Comparison of ENCODE assay signal across 20 mouse cellular contexts in genomic region chr2:125431491-125431890, GRCm38 (mm10).
A peak's percentile ranks its signal among the peaks of the same experiment; 100 is the strongest.
DNase-seq lines count a peak whose midpoint lies in the region; ATAC-seq lines count a peak whose summit lies in the region.
"Had no signal": no experiment of that assay in that cellular context is flagged by ENCODE, and none has a peak within 500 bp of the region (broad histone marks: within the 10 kb centered on the region; RNA-seq: fewer than 3 reads in every experiment).

No protein-coding gene starts in this region.

- H3K27ac ChIP-seq in embryonic facial prominence, embryonic 13.5 days = peak overlapping the region; percentile 8; the same call in 1 of the 2 replicates
- H3K27ac ChIP-seq in limb, embryonic 13.5 days = peak overlapping the region; percentile 58; the same call in 1 of the 2 replicates
- H3K27ac ChIP-seq: forebrain, embryonic 12.5 days; kidney, postnatal 0 days; liver, embryonic 12.5 days had no signal

- H3K9me3 ChIP-seq in embryonic facial prominence, embryonic 13.5 days = no peaks in the 10 kb centered on the region
- peaks cover 9% of the 10 kb centered on the region for H3K9me3 ChIP-seq in limb, embryonic 13.5 days
- H3K9me3 ChIP-seq: forebrain, embryonic 12.5 days; liver, embryonic 12.5 days had no signal

- no peak for DNase-seq in frontal cortex, postnatal 10 days (ENCODE audit: low spot score in 2 of 2)
- peak; percentile 6 to 22 for DNase-seq in layer of hippocampus, postnatal 14 days (ENCODE audit: low spot score in 2 of 2)
- DNase-seq in layer of hippocampus, adult 18-20 months (ENCODE audit: low spot score in 2 of 2) = no peak
- DNase-seq in urinary bladder, postnatal 36 days (ENCODE audit: low spot score in 2 of 2) = no peak
- DNase-seq: cerebellum, postnatal 25 days; heart, adult 18-20 months; heart, postnatal 36 days; kidney, adult 18-20 months; left cerebral cortex, postnatal 4 days; lung, adult 2 months; lung, postnatal 36 days; right cerebral cortex, postnatal 4 days; thymus, postnatal 36 days had no signal

- ATAC-seq in frontal cortex, adult (ENCODE audit: low TSS enrichment) = 0 out of 2 replicates have a peak, but pooled peaks have one; percentile 11
- no peak for ATAC-seq in embryonic facial prominence, embryonic 13.5 days (ENCODE audit: insufficient number of reproducible peaks, insufficient read depth, low FRiP score, low TSS enrichment, low read depth)
- ATAC-seq in limb, embryonic 13.5 days (ENCODE audit: low FRiP score, low read depth) = 0 out of 2 replicates have a peak, but pooled peaks have one; percentile 13
- ATAC-seq: hindbrain, embryonic 16.5 days; liver, embryonic 12.5 days had no signal

- no peaks in the 10 kb centered on the region for H3K27me3 ChIP-seq in embryonic facial prominence, embryonic 13.5 days
- H3K27me3 ChIP-seq in limb, embryonic 13.5 days = no peaks in the 10 kb centered on the region
- H3K27me3 ChIP-seq: forebrain, embryonic 12.5 days; liver, embryonic 12.5 days had no signal

- H3K4me3 ChIP-seq in embryonic facial prominence, embryonic 13.5 days = no peak overlapping the region
- no peak overlapping the region for H3K4me3 ChIP-seq in limb, embryonic 13.5 days
- H3K4me3 ChIP-seq: forebrain, embryonic 12.5 days; liver, embryonic 12.5 days had no signal

- no peak overlapping the region for H3K4me2 ChIP-seq in embryonic facial prominence, embryonic 13.5 days
- H3K4me2 ChIP-seq in limb, embryonic 13.5 days (replicated peaks) = no peak overlapping the region
- H3K4me2 ChIP-seq: forebrain, embryonic 12.5 days; liver, embryonic 12.5 days had no signal

- H3K9ac ChIP-seq in embryonic facial prominence, embryonic 13.5 days = 0 out of 2 replicates have a peak overlapping the region, but pooled peaks have one; percentile 41
- H3K9ac ChIP-seq in limb, embryonic 13.5 days = no peak overlapping the region
- H3K9ac ChIP-seq: forebrain, embryonic 12.5 days; liver, embryonic 12.5 days had no signal

- peaks cover 44% of the 10 kb centered on the region for H3K4me1 ChIP-seq in embryonic facial prominence, embryonic 13.5 days
- peaks cover 46% of the 10 kb centered on the region for H3K4me1 ChIP-seq in limb, embryonic 13.5 days
- H3K4me1 ChIP-seq: forebrain, embryonic 12.5 days; liver, embryonic 12.5 days had no signal

- 28% methylated on average over 6 of the region's 6 CpGs for WGBS in embryonic facial prominence, embryonic 13.5 days
- WGBS in limb, embryonic 13.5 days = 30% methylated on average over 6 of the region's 6 CpGs

- H3K36me3 ChIP-seq in embryonic facial prominence, embryonic 13.5 days = no peaks in the 10 kb centered on the region
- no peaks in the 10 kb centered on the region for H3K36me3 ChIP-seq in limb, embryonic 13.5 days
- H3K36me3 ChIP-seq: forebrain, embryonic 12.5 days; liver, embryonic 12.5 days had no signal

Comparison
In these comparisons a context has a peak if more than half of its experiments do, and no peak if none do; other contexts are left out.
1. DNase-seq: peak in layer of hippocampus, postnatal 14 days (2 of 2); none in frontal cortex, postnatal 10 days (0 of 2), layer of hippocampus, adult 18-20 months (0 of 2) and urinary bladder, postnatal 36 days (0 of 2).